Mouse (Mus musculus) thymus, adult 2 months (tissue): Measurements from ENCODE around the gene C1rl.

Source experiments
- CTCF ChIP-seq: fragments of 200-500 bp; IDR thresholded peaks from 2 replicates; pipeline ENCODE4 v1.5.1; 2012; ENCODE audit warnings: mild to moderate bottlenecking, control low read depth, low read length, moderate library complexity, borderline replicate concordance; ENCODE audit not compliant: control insufficient read depth, poor library complexity, insufficient read depth; ENCODE audit errors: extremely low read depth
- POLR2A ChIP-seq: fragments of 200-500 bp; IDR thresholded peaks from 2 replicates; pipeline ENCODE4 v1.6.1; 2012; ENCODE audit warnings: mild to moderate bottlenecking, low read length, control low read depth, moderate library complexity; ENCODE audit not compliant: control insufficient read depth, poor library complexity, insufficient read depth; ENCODE audit errors: extremely low read depth

- TF ChIP-seq CTCF (no peak), POLR2A (no peak)
Measured at GRCm38 (mm10) chr6:124502021-124502420, 9.1 kb downstream of the C1rl start.
